Mouse (Mus musculus) neutrophil, adult 5-6 weeks (primary cell): ENCODE results near the gene Ola1. TPM values are rescaled to one million over a fixed set of nuclear protein-coding genes. Genes with fewer than 3 reads are reported as not detected.
A peak's percentile ranks its signal among the peaks of the same experiment; 100 is the strongest.

ENCODE experiments used
- ATAC-seq: fragments of 151-379, 151-347 bp; 2 replicates; pipeline ENCODE4 v1.8.0; 2017; ENCODE audit warnings: mild to moderate bottlenecking, moderate TSS enrichment; ENCODE audit not compliant: insufficient number of reproducible peaks, poor library complexity, low FRiP score, severe bottlenecking; ENCODE audit errors: extremely low read depth
- total RNA-seq: library from RNA; stranded (forward); fragments of 200-1000 nt; gene quantifications from 2 replicates; pipeline ENCODE4 v1.2.3, GENCODE M21; 2017

Gene Ola1
- total RNA-seq, 1 experiment from 2014 or later = 25.4 TPM

DNA sequence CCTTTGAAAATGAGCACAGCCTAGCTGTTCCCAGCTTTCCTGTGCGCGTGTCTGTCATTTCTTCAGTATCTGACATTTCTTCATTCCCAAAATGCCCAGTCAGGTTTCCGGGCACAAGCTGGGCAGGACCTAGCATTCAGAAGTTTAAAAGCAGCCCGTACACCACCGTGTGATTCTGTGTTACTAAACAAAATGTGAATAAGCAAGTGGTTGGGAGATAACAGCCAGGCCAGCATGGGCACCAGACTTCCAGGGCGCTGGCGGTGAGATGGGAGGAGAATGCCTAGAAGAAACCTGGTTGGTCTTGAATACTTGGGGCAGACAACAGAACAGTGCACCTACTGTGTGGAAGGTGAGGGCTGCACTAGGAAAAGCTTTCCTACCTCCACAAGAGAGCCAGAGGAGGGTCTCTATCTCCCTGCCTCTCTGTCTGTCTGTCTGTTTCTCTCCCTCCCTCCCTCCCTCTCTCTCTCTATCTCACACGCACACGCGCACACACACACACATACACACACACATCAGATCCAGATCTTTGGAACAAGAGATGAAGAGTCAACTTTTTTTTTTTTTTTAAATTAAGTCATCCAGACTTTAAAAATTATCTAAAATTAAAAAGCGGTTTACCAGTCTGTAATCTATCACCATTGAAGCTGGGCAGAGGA, 144.8 kb downstream of the Ola1 start:
- no peak for ATAC-seq

- no peak for ATAC-seq
Observed at GRCm38 (mm10) chr2:73071201-73071600, 147.5 kb downstream of the Ola1 start.

DNA sequence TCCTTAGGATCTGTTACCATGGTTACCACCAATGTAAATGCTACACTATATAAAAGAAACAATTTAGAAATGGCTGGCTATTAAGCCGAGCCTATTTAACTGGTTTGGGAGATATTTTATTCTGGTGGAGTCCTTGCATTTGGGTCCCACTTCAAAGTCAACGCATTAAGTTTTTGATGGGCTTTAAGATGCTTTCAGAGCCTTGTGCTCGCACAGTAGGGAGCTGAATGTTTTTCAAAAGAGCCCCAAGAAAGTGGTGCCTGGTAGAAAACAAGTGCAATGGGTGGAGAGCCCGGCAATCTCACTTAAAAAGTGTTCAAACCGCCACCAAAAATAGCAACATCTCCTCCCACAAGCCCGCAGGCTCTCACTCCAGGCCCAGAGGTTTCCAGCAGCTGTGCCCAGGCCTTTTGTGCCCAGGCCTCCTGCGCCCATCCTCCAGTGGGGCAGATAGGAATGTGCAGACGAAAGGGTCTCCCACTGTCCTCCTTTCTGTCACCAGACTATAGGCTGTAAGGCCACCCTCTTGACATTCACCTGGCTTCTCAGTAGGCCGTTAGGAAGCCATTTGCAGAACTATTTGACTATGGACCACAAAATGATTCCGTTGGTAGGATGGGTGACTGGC, 148.2 kb downstream of the Ola1 start:
- no peak for ATAC-seq

DNA sequence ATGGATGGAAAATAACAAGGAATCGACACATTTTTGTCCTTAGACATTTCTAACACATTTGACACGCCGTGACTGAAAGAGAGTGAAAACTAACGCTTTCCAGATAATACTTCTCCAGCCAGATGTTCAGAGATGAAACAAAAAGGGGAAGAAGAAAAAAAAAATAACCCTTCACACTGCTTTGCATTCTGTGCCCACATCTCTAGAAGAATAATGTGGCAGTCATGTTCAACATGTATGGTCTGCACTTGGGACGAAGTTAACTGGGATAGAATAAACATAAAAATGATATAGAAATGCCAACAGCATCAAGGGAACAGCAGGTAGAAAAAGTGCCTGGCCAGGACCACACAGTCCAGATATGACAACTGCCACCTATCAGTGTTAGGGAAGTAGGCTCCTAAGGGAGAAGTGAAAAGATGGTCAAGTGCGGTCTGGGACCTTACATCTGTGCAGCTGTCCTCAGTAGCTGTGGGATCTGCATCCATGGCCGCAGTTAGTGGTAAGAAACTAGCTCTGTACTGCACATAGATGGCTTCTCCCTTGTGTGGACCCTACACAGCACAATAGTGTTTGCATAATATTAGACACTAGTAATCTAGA, 149.4 kb downstream of the Ola1 start:
- ATAC-seq = no peak

DNA sequence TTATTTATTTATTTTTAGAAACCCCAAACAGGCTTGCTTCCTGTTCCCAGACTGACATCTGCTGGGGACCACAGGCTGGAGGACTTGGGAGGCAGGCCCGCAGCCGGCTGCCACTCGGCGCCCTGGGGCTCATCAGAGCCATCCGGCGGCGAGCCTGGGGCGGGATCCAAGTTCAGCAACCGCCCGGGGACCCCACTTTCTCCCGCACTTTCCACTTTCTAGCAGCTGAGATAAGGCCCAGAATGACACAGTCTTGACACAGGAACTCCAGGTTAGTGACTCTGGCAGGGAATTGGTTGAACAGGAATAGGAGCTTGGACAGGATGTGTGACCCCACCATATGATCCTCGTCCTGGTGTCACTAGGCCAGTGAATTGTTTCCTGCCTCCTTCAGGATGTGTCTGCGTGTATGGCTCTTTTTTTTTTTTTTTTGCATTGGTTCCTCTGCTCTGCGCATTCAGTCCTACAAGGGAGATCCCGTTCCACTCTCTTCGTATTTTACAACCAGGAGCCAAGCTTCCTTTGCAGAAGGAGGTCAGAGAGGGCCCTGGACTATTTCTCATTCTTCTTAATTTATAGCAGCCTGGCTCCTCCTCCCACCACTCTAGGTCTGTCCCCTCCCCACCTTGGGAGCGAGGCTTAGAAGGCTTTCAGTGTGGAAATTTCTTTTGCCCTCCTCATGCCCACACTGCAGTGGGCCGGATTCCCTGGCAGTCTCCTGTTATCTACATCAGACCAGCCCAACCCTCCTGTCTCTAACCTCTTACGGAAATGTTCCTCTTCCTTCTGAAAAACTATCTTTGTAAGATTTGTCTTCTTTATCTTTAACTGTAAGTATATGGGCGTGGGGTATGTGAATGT, 152.2 kb downstream of the Ola1 start:
- no peak for ATAC-seq

GRCm38 (mm10) chr2:73063911-73064619, 154.7 kb downstream of the Ola1 start:
- peak; percentile 24; the same call in 1 of the 2 replicates for ATAC-seq

- no peak for ATAC-seq
Observed at GRCm38 (mm10) chr2:73060259-73060585, 158.5 kb downstream of the Ola1 start.

DNA sequence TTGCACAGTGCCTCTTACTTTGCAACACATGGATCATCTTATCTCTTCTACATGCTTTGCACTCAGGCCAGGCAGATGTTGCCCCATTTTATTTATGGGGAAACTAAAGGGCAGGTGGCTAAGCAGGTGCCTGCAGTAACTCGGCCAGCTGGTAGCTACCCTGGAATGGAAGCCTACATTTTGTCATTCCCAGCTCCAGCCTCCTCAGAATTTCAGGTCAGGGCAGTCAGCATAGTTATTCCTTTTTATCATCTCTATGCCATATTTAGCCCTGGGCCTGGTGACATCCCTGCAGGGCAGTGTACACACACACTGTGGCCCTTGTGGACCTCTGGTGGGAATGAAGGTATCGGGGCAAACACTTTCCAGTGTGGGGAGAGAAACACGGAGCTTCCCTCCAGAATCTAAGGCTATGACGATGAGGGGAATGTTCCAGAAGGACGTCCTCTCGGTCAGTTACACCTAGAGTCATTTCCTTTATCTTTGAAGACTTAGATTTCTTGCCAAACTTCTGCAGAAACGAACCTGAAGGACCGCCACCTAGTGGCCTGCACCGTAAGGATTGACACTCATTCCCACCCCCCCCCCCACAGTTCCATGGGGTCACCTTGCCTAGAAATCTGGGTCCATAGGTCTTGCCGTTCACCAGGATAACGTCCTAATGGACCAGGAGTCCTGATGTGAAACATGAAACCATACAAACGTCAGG, 159.0 kb downstream of the Ola1 start:
- peak; percentile 47; the same call in 1 of the 2 replicates for ATAC-seq

- ATAC-seq = no peak
Observed at GRCm38 (mm10) chr2:73058344-73058743, 160.4 kb downstream of the Ola1 start.

DNA sequence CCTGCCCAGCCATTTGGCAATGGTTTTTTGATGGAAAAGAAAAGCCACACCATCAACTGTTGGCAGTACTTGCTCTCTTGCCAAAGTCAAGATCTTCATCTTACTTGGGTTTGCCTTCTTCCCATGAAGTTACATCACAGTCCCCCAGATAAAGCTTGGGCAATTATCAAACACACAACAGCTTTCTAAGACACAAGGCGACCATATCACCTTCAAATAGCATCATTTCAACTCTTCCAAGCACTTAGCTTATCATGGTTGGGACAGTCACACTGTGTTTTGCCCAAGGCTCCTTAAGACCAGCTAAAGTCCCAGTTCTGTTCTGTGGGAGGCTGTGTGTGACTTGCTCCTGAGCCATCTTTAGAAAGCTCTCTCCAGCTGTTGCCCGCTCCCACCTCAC, 161.1 kb downstream of the Ola1 start:
- ATAC-seq = no peak

- peak; percentile 13; the same call in 1 of the 2 replicates for ATAC-seq
Observed at GRCm38 (mm10) chr2:73056090-73056956, 162.4 kb downstream of the Ola1 start.

- peak; percentile 96 for ATAC-seq
Observed at GRCm38 (mm10) chr2:73053791-73054490, 164.8 kb downstream of the Ola1 start.

DNA sequence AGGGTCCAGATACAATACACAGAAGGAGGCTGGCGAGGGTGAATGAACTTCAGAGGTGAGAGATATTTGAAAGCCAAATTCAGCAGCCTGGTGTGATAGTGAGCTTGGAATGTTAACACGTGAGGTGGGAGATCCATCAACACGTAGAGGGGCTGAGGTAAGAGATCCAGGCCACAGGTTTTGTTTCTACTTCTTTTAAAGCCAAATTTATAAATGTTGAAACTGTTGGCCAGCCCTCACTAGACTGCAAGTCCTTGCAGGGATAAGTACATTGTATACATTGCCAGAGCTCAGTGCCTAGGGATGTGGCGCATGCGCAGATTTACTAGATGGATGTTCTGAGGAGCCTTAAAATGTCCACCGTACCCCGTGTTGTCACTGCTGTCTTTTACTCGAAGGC, 168.3 kb downstream of the Ola1 start:
- no peak for ATAC-seq

- no peak for ATAC-seq
Observed at GRCm38 (mm10) chr2:73049977-73050376, 168.7 kb downstream of the Ola1 start.

GRCm38 (mm10) chr2:73049001-73049684, 169.6 kb downstream of the Ola1 start:
- ATAC-seq = no peak

- 0 out of 2 replicates have a peak, but pooled peaks have one; percentile 40 for ATAC-seq
Observed at GRCm38 (mm10) chr2:73047061-73047741, 171.5 kb downstream of the Ola1 start.
